Mouse (Mus musculus): ENCODE measurements around the gene Tmem236.
"Not testable (repeated sequence)": the region's sequence is repeated elsewhere in the genome, so short reads cannot be mapped to it uniquely, and the experiment has no call there.

Tmem236 gene

GRCm38 (mm10) chr2:14176460-14177193, 2.3 kb downstream of the Tmem236 start:
- ChIA-PET POLR2A (interaction anchor here in 1 of 4 experiments (0.5 kb wide), 1 partner anchor 18 kb away, joined by 3 read pairs; no protein-coding TSS in a partner anchor), CTCF (no interaction called here)

GRCm38 (mm10) chr2:14184375-14184774, 10.1 kb downstream of the Tmem236 start:
- POLR2A ChIA-PET: no interaction called here
- CTCF ChIA-PET: no interaction called here

- ChIA-PET CTCF (no interaction called here), POLR2A (no interaction called here)
These were observed 16.4 kb downstream of the Tmem236 start for GRCm38 (mm10) chr2:14190684-14191083.

GRCm38 (mm10) chr2:14191601-14192000, 17.3 kb downstream of the Tmem236 start:
- ChIA-PET POLR2A (no interaction called here), CTCF (no interaction called here)

- ChIA-PET POLR2A (no interaction called here), CTCF (no interaction called here)
These were observed 17.7 kb downstream of the Tmem236 start for GRCm38 (mm10) chr2:14192046-14192445.

GRCm38 (mm10) chr2:14198325-14198903, 24.1 kb downstream of the Tmem236 start:
- CTCF ChIA-PET, POLR2A ChIA-PET: not testable (repeated sequence)

- ChIA-PET CTCF (no interaction called here), POLR2A (no interaction called here)
These were observed 25.3 kb downstream of the Tmem236 start for GRCm38 (mm10) chr2:14199621-14200020.

GRCm38 (mm10) chr2:14200879-14201445, 26.6 kb downstream of the Tmem236 start:
- CTCF ChIA-PET, POLR2A ChIA-PET: not testable (repeated sequence)

- POLR2A ChIA-PET: interaction anchor here in 1 of 4 experiments (0.6 kb wide), 1 partner anchor 247 kb away, joined by 3 read pairs; no protein-coding TSS in a partner anchor
These were observed 30.0 kb downstream of the Tmem236 start for GRCm38 (mm10) chr2:14204308-14204707.

GRCm38 (mm10) chr2:14206798-14207197, 32.5 kb downstream of the Tmem236 start:
- POLR2A ChIA-PET: no interaction called here
- CTCF ChIA-PET: no interaction called here

More at GRCm38 (mm10) chr2:14204308-14204707, 30.0 kb downstream of the Tmem236 start:
- CTCF ChIA-PET: interaction anchor here in 1 of 4 experiments (0.6 kb wide), 1 partner anchor 90 kb away, joined by 3 read pairs; no protein-coding TSS in a partner anchor

- ChIA-PET POLR2A (interaction anchor here in 1 of 4 experiments (0.7 kb wide), 1 partner anchor 18 kb away, joined by 4 read pairs; no protein-coding TSS in a partner anchor), CTCF (no interaction called here)
These were observed 36.4 kb downstream of the Tmem236 start for GRCm38 (mm10) chr2:14210731-14211130.

GRCm38 (mm10) chr2:14211606-14212005, 37.3 kb downstream of the Tmem236 start:
- POLR2A ChIA-PET: no interaction called here
- CTCF ChIA-PET: no interaction called here

- ChIA-PET CTCF (no interaction called here), POLR2A (no interaction called here)
These were observed 40.4 kb downstream of the Tmem236 start for GRCm38 (mm10) chr2:14214764-14215163.

- POLR2A ChIA-PET: no interaction called here
- CTCF ChIA-PET: interaction anchor here in 2 of 4 experiments (0.7 to 1.3 kb wide), 2 partner anchors 17 to 404 kb away, joined by 3 read pairs; no protein-coding TSS in a partner anchor
These were observed 42.3 kb downstream of the Tmem236 start for GRCm38 (mm10) chr2:14216653-14217052.

- CTCF ChIA-PET: interaction anchor here in 3 of 4 experiments (0.6 to 1.5 kb wide), 5 partner anchors 10 to 380 kb away, joined by 3 to 10 read pairs (median 4); no protein-coding TSS in a partner anchor
These were observed 43.8 kb downstream of the Tmem236 start for GRCm38 (mm10) chr2:14218126-14218525.

GRCm38 (mm10) chr2:14224387-14224786, 50.1 kb downstream of the Tmem236 start:
- ChIA-PET POLR2A (no interaction called here), CTCF (interaction anchor here in 1 of 4 experiments (0.6 kb wide), 1 partner anchor 12 kb away, joined by 3 read pairs; no protein-coding TSS in a partner anchor)

More at GRCm38 (mm10) chr2:14218126-14218525, 43.8 kb downstream of the Tmem236 start:
- POLR2A ChIA-PET: no interaction called here

- POLR2A ChIA-PET: interaction anchor here in 1 of 4 experiments (0.7 kb wide), 1 partner anchor 38 kb away, joined by 5 read pairs; no protein-coding TSS in a partner anchor
These were observed 54.2 kb downstream of the Tmem236 start for GRCm38 (mm10) chr2:14228495-14228894.

GRCm38 (mm10) chr2:14229149-14229548, 54.8 kb downstream of the Tmem236 start, which contains the start of gene Mrc1:
Mrc1 (plus strand) TSS chr2:14229392.
- ChIA-PET CTCF (interaction anchor here in 1 of 4 experiments (0.6 kb wide), 1 partner anchor 583 kb away, joined by 4 read pairs; no protein-coding TSS in a partner anchor), POLR2A (interaction anchor here in 1 of 4 experiments (0.7 kb wide), 1 partner anchor 38 kb away, joined by 5 read pairs; no protein-coding TSS in a partner anchor)

More at GRCm38 (mm10) chr2:14228495-14228894, 54.2 kb downstream of the Tmem236 start:
- CTCF ChIA-PET: interaction anchor here in 1 of 4 experiments (0.6 kb wide), 1 partner anchor 11 kb away, joined by 4 read pairs; no protein-coding TSS in a partner anchor

GRCm38 (mm10) chr2:14229979-14230378, 55.7 kb downstream of the Tmem236 start:
- ChIA-PET POLR2A (no interaction called here), CTCF (no interaction called here)

GRCm38 (mm10) chr2:14232897-14233296, 58.6 kb downstream of the Tmem236 start:
- CTCF ChIA-PET: no interaction called here
- POLR2A ChIA-PET: no interaction called here
